Mouse (Mus musculus) heart, postnatal 36 days (tissue): ENCODE data around the gene Ndufs2. TPM values are rescaled to one million over a fixed set of nuclear protein-coding genes. Genes with fewer than 3 reads are reported as not detected.

ENCODE experiments used
- DNase-seq, 2 experiments: peaks; one replicate each; pipeline ENCODE4 v3.0.0; 2021 to 2022
- intact Hi-C: fragments of 180-260 bp; cut with DNase I; formaldehyde crosslinking; loops from one replicate; pipeline ENCODE4 v1.15.1; 2025
- total RNA-seq, 2 experiments: library from RNA; stranded (reverse); gene quantifications; 2 replicates each; pipeline ENCODE4 v1.2.3; 2021

The Ndufs2 gene
- 1,000 to 10,000 TPM; 1,421 to 1,530 TPM for total RNA-seq

DNA sequence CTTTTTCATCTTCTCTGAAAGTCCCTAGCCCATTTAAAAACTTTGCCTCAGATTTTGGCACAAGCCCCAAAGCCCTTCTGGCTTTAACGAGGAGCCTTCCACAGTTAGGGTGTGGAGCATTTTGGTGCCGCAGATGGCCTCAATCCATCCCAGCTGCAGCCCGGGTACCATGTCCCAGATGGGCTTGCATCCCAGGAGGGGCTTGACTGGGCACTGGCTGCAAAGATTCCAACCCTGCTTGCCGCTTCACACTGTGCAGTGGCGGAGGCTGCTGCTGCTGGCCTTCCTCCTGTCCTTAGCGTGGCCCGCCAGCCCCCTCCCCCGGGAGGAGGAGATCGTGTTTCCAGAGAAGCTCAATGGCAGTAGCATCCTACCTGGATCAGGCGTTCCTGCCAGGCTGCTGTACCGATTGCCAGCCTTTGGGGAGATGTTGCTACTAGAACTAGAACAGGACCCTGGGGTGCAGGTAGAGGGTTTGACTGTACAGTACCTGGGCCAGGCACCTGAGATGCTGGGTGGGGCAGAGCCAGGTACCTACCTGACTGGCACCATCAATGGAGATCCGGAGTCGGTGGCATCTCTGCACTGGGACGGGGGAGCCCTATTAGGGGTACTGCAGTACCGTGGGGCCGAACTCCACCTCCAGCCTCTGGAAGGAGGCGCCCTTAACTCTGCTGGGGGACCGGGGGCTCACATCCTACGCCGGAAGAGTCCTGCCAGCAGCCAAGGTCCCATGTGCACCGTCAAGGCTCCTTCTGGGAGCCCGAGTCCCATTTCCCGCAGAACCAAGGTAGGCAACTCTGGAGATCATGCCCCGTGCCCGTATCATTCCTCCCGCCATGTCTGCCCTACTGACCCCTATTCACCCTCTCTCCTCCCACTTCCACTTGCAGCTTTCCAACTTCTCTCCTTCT is at the start of gene Ndufs2:
Gene Ndufs2, minus strand, starts transcription at position 709 of the 914 bp plus-strand sequence.
- DNase-seq = no peak
- intact Hi-C loops = no loop called here

- no peak for DNase-seq
These were observed 47.0 kb upstream of the Ndufs2 start for GRCm38 (mm10) chr1:171298226-171298625.

DNA sequence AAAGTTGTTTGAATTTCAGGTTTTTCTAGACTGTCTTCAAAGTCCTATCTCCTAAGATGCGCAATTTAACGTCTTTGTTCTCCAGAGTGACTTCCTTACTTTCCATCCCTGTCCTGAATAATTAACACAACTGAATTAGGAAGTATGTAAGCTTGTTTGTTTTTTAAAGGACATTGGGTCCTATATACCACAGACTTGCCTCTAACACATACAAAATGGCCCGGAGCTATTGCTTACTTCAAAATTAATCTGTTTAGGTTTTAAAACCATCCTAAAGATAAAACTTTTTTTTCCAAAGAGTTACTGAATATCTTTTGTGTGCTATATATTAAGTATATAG is 43.8 kb upstream of the Ndufs2 start:
- DNase-seq = no peak
- intact Hi-C loops = no loop called here

More at GRCm38 (mm10) chr1:171298226-171298625, 47.0 kb upstream of the Ndufs2 start:
- intact Hi-C loops = no loop called here

DNA sequence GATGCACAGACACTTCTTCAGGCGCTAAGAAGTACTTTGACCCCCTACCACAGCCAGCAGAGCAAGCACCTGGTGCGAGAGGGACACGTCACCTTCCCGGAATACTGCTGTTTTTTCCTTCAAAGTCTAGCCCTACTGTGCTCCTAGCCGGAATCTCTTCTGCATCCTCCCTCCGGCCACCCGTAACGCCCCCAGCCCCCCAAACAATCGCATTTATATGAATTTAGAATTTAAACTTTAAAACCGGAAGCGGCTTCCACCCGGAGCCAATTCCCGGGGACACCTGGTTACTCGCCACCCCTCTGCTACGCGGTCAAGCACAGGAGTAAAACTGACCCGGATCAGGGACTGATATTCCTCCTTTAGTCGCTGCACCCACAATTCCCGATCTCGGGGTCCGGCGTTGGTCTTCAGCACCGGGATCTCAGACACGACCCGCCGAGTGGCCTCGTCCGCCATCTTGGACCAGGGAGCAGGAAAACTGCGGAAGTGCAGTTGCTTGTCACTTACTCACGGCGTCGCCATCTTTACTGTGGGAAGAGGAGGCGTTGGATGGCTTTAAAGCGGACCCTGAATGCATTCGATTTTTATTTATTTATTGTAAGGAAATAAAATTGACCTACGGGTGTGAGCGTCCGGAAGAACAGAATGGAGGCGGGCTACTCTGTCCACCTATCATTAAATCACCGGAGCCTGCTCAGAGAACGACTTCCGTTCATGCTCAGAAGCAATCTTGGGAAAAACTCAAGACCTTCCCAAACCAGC is 43.3 kb upstream of the Ndufs2 start, which contains the start of gene Ufc1:
Gene Ufc1, minus strand, starts transcription at position 727 of the 765 bp plus-strand sequence.
- intact Hi-C loops = loop anchor here (1.0 to 5.0 kb wide), 2 partner anchors 34 to 118 kb away; partner anchors contain the start of gene Usf1
- peak; percentile 82 to 91 for DNase-seq

- intact Hi-C loops = loop anchor here (1.0 to 5.0 kb wide), 2 partner anchors 34 to 118 kb away; partner anchors contain the start of gene Usf1
- no peak for DNase-seq
These were observed 42.7 kb upstream of the Ndufs2 start for GRCm38 (mm10) chr1:171293906-171294297.

DNA sequence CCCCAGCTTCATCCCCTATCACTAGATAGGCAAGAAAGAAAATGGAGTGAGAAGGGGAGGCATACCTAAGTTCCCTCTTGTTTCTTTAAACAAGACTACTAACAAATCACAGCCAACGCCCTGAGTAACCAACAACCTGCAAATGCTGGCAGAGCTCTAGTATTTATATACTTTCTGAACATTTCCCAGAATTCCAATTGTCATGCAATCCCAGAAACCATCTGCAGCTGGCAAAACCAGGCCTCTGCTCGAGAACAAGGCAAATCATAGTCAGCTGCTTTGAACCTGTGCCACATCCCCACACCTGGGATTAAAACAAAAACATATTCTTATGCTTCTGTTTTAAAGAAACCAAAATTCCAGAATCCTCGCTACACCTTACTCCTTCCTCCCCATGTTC is 42.2 kb upstream of the Ndufs2 start:
- no peak for DNase-seq
- intact Hi-C loops = loop anchor here (5.0 kb wide), 1 partner anchor 119 kb away; the partner anchor contains the start of gene Usf1

GRCm38 (mm10) chr1:171288328-171288727 is 37.1 kb upstream of the Ndufs2 start:
- no peak for DNase-seq
- intact Hi-C loops = no loop called here

DNA sequence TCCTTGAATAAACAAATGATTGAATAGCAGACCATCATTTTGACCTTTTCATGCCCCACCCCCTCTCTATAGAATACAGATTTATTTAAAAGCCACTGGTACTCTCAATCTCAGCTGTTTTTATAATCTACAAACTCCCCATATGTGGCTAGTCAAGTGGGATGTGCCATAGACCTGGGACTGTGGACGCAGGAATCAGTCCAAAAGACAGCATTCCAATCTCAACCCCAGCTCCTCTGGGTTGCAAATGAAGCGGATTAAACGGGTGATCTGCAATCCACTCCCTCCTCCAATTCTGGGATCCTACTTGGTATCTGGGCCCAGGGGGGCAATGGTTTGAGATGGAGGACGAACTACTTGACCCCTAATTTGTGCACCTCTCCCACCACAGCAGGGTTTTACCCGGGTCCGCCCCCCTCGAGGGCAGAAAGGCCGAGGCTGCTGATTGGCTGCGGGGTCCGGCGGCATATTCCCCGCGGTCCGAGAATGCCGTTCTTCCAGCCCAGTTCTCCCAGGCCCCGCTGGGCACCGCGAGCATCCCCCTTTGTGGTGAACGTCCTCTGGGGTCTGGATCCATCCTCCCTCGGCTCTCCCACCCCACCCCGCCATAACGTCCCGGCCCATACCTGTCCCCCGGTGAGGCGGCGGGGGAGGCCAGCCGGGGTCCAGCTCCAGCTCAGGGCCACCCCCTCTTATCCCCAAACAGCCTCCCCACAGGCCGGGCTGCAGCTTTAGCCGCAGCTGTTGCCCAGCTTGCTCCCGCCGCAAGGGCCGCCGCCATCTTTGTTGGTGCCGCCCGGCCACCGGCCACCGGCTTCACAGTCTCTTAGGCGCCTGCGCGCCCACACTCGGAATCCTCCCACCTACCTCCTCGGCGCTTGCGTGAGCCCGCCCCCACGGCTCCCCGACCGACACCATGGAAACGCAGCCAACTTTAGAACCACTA is 36.2 kb upstream of the Ndufs2 start, which contains the start of gene Usp21:
Gene Usp21, minus strand, starts transcription at position 856 of the 946 bp plus-strand sequence.
- DNase-seq = peak; percentile 91
- intact Hi-C loops = loop anchor here (2.0 kb wide), 1 partner anchor 65 kb away; the partner anchor contains the start of gene Tomm40l

GRCm38 (mm10) chr1:171286517-171286916 is 35.3 kb upstream of the Ndufs2 start:
- no peak for DNase-seq
- intact Hi-C loops = loop anchor here (2.0 kb wide), 1 partner anchor 64 kb away; the partner anchor contains the start of gene Tomm40l

DNA sequence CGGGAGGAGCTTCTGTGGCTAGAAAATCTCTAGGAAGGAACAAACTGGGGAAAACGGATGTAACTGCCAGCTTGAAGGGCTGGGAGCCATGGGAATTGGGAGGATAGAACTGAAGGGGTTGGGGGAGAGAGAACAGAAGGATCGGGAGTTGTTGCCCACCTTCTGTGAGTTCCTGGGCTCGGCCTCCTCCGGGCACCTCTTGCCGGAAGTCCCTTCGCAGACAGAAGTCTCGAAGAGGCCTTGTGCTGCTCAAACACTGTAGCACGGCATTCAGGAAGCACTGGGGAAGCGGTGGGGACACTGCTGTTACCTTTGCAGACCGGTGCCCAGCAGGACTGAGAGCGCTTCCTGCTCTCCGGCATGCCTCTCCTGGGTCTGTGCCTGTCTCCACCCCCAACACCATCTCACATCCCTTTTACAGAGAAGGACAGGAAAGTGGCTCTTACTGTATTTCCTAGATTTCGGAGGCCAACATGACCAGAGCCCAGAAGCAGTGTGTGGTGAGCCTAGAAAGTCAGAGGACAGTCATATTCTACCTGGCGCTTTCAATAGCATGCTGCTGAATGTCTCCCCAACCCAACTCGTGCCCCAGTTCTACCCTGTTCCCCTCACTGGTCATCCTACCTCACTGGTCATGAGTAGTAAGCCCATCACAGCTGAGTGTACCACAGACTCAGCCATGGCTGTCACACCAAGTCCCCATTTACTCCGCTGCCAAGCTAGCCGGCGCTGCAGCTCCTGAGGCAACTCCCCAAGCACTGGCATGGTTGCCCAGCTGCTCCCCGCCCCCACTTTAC is 34.1 kb upstream of the Ndufs2 start:
- no peak for DNase-seq
- intact Hi-C loops = no loop called here

DNA sequence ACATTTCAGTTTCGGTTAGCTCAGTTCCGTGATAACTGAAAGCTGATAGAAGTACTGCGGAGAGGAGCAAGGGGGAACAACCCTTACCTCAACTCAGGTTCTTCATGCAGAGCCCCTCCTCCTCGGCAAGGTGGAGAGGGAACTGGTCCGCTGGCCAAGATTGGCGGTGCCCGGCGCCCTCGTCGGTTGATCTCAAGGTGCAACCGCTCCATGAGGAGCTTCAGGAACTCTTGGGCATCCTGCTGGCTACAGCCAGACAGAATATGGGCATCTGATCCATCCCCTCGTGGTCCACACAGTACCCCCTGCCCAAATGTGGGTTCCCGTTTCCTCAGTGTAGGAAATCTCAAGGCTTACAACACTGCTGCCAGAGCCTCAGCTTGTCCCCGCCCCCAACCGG is 33.3 kb upstream of the Ndufs2 start:
- DNase-seq = peak in 1 of 2 experiments; percentile 2
- intact Hi-C loops = loop anchor here (5.0 kb wide), 1 partner anchor 167 kb away; no protein-coding TSS in a partner anchor

DNA sequence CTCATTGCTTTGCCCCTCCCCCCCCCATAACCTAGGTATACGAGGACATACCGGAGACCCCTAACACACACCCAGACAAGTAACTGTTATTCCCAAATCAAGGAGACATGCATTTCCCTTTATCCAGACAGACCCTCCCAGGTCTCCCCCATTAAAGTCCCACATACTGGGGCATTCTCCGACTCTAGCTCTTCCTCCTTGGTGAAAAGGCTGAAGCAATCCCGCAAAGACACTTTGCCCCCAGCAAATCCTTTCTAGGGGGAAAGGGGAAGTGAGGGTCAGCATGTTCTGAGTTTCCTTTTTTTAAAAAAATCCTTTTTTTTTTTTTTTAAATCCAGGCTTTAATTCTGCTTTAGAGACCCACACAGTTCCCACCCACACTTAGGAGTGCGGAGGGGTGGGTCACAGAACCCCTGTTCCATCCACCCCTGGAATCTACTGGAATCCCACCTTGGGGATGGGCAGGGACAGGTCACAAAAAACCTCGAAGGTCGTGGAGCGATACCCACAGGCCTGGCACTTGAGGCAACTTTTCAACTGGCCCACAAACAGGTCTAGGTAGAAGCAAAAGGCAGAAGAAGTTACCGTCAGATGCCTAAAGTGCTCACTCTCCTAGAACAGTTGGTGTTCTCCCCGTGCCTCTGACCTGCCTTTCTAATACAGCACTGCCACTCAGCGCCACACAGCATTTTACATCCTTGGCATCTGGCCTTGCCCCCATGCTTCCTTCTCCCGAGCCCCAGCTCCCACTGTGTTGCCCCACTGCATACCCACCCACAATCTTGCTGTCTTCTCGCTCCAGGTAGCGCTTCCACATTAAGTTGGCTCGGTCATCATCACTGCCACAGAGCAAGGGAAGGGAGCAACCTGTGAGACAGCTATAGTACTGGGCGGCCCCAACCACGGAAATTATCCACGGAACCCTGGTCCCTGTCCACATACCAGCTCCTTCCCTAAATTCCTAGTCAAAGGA is 32.3 kb upstream of the Ndufs2 start:
- DNase-seq = peak in 1 of 2 experiments; percentile 2
- intact Hi-C loops = loop anchor here (5.0 kb wide), 1 partner anchor 166 kb away; no protein-coding TSS in a partner anchor

DNA sequence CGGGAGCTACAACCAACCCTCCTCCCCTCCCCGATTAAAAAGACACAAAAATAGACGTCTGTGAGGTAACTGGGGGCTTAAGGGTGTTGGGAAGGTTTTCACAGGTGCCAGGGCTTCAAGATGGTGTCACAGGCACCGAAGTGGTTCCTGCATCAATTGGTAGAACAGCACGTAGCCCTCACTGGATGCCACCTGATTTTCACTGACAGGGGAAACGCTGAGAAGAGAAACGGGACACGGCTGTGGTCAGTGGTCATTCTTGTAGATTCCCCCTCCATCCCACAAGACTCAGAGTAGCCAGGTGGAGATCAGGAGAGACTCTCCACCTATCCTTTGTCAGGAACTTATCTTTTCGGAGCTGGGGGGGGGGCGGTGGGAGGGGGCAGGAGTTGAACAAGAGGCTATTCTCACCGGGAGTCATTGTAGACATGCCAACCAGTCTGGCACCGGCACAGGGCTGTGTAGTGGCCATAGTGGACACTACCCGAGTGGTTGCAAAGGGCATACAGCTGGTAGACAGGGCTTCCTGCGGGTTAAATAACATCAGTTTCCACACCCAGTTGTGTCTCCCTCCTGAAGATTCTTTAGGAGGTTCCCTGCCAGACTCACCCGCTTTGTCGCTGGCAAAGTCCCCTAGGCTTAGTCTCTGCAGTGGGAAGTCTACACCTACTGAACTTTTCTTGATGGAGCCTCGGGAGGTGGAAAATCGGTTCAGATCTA is 31.1 kb upstream of the Ndufs2 start:
- peak in 1 of 2 experiments; percentile 8 for DNase-seq
- intact Hi-C loops = loop anchor here (5.0 kb wide), 1 partner anchor 165 kb away; no protein-coding TSS in a partner anchor

DNA sequence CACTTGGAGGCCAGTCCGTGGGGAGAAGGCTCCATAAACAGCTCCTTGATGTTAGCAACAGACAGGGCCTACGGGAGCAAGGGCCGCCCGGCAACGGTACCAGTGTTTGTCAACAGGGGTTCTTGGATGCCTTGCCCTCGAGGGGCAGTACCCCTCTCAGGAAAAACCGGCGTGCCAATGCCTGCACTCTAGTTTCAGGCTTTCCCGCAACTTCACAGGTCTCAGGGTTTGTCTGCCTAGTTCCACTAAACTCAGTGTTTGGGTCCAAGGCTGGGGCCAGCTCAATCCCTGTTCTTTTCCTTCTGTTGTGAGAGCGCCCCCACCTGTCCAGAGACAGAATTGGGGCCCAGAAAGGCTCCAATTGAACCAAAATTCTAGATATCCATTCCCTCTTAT is 30.3 kb upstream of the Ndufs2 start:
- intact Hi-C loops = loop anchor here (5.0 kb wide), 1 partner anchor 164 kb away; no protein-coding TSS in a partner anchor
- peak in 1 of 2 experiments; percentile 89 for DNase-seq

DNA sequence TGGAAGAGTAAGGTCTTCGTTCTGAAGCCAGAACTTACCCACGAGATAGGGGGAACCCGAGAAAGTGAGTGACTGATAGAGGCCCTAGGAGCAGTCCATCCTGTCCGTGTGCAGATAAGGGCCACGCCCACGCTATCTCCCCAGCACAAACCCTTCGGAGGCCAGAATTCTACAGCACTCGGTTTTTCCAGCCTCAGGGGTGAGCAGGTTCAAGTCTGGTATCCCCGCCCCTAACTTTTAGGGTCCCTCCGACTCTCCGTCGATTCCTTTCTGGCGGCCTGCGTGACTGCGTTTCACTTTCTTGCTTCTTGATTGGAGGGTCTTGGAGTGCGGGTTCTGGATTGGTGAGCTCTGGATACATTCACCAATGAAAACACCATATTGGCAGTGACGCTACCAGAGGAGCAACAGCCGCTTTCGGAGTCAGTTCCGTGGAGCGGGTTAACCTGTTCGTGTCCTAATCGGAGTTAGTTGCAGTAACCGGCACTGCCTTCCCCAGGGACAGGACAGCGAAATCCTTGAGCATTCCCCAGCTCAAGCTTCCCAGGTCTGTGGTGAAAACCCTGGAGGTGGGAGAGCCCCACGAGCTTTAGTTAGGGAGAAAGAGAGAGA is 29.8 kb upstream of the Ndufs2 start, which contains the start of gene Ppox:
Gene Ppox, minus strand, starts transcription at position 271 of the 612 bp plus-strand sequence.
- peak; percentile 84 to 93 for DNase-seq
- intact Hi-C loops = loop anchor here (5.0 kb wide), 1 partner anchor 164 kb away; no protein-coding TSS in a partner anchor
